Mouse (Mus musculus): ENCODE results near the gene Cnksr2.

The Cnksr2 gene

DNA sequence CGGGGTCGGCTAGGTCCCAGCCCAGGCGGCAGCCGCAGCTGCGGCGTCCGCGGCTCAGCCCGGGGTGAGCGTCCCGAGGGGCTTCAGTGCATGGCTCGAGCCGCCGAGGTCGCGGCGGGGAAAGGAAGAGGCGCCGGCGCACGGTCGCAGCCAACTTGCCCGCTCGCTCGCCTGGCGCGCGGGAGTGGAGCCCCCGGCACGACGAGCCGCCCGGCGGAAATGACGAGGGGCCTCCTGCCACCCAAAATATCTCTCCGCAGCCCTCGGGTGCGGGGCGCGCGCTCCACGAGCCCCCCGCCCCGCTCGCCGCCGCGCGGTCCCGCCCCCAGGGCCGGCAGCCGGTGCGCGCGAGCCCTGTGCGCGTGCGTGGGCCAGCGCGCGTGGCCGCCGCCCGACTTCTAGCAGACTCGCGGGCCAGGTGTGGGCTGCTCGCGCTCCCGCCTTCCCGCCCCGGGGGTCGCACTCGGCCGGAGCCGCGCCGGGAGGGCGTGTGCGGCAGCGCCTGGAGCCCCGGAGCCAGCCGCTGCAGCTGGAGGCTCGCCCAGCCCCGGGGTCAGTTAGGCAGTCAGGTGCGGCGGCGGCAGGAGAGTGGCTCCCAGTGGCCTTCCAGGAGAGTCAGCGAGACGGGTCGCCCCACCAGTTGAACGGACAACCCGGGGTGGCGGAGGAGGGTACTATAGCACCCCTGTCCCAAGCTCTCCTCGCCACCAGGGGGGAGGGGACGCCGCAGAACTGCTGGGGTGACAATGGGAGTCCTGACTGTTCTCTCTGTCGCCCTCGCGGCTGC, at the start of gene Cnksr2:
Gene Cnksr2 (minus strand): TSS at position 238 of the 787 bp plus-strand sequence.
- DNase-seq (ENCODE audit: low spot score) = no peak

- DNase-seq (ENCODE audit: low spot score) = no peak
Measured at GRCm38 (mm10) chrX:158043844-158044140, 698 bp upstream of the Cnksr2 start.

- DNase-seq (ENCODE audit: low spot score) = no peak
Measured at GRCm38 (mm10) chrX:158042255-158043056, 638 bp downstream of the Cnksr2 start.

DNA sequence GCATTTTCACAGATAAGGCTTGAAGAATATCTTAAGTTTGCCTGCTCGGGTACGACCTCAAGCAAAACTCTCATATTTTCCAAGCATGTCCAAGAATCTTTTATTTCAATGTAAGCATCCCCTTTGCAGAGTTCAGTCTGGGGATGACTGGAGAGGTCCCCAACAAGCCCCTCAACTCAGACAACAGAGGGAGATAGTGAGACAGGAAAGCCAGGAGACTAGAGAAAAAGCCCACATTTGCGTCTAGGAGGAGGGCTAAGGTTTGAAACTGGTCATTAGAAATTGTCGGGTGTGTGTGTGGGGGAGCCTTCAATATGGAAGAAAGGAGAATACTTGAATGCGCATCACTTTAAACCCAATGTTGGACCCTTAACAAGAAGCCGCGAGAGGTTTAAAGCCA, 1.4 kb downstream of the Cnksr2 start:
- DNase-seq (ENCODE audit: low spot score) = no peak

- no peak for DNase-seq (ENCODE audit: low spot score)
Measured at GRCm38 (mm10) chrX:157951698-157952097, 91.4 kb downstream of the Cnksr2 start.

DNA sequence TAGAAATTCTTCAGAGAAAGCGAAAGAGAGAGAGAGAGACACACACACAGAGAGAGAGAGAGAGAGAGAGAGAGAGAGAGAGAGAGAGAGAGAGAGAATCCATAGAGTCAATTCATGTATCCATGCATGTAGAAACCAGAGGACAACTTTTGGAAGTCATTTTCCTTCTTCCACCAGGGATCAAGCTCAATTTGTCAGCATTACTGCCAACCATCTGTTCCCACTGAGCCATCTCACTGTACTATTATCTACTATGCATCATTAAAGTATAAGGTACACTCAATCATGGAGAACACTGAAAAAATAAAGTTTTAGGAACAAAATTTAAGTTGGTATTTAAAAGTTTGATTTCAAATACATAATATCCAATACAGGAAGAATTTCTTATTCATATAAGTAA, 93.8 kb downstream of the Cnksr2 start:
- no peak for DNase-seq (ENCODE audit: low spot score)

DNA sequence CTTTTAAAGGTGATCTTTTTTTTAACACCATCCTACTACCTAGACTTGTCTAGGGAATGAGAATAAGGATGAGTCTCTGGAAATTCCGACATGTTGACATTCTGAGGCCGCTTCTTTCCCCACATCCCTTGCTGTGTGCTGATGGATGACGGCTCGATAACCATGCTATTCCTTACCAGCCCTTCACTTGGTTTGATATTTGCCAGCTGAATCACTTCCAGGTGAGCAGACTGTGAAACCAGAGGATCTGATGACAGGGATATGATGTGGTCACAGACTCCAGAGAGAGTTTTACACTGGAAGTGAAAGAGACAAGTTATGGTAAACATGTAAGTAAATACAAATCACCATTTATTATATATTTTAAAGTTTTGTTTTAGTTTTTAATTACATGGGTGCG, 98.0 kb downstream of the Cnksr2 start:
- no peak for DNase-seq (ENCODE audit: low spot score)

DNA sequence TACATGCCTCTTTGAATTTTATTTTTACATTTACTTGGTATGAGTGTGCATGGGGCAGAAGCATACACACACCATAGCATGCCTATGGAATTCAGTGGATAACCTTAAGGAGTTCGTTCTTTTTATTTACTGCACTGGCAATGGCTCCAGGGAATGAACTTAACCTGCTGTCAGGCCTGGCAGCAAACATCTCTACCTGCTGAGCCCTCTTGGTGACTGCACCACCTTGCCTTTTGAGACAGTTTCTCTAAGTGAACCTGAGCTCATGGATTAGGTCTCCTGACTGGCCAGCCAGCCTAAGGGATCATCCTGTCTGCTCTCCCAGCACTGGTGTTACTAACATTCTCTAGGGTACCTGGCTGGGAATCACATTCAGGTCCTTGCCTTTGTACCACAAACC, 106.5 kb downstream of the Cnksr2 start:
- no peak for DNase-seq (ENCODE audit: low spot score)

DNA sequence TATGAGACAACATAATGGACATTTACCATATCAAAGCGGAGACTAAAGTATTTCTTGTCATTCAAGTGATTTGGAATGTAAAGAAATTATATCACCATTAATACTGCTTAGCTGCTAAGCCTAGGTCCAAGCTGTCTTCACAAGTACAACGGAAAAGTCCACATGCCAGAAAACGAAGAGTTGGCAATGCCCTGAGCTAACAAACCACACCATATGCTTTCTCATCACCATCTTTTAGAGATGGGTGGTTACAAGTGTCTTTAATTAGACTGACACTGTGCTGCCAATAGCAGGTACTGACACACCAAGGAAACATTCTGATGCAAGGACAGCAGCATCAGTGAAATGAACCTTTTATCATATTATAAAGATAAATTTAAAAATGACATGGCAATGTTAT, 123.0 kb downstream of the Cnksr2 start:
- DNase-seq (ENCODE audit: low spot score) = no peak

DNA sequence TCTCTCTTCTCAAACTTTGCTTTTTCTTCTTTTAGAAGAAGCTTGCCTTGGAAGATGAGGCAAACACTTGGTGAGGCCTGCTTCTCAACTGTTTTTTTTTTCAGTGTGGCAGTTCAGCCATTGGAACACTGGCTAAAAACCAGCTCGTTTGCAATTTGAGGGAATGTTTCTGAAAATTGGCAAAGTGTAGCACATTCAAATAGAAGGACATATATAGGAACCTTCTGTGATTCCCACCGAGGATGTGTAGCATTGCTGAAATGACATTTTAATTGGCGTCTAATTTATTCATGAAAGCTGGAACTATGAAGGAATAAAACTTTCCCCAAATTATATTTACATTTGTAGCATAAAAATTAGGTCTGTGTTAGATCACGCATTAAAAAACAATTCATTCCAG, 213.1 kb downstream of the Cnksr2 start:
- no peak for DNase-seq (ENCODE audit: low spot score)

DNA sequence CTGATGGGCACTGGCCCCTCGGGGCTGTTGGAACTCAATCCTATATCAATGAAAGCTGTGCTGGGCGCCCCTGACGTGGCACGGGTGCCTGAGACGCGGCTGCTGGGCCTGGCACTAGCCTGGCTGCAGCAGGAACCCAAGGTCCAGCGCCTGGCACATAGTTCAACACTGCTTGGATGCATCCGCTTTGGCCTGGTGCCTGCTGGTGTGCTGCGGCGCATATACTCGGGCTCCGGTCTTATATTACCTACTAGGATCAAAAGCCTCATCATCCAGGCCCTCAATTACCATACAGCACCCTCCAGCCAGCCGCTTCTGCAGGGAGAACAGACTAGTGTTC, 224.2 kb downstream of the Cnksr2 start:
- no peak for DNase-seq (ENCODE audit: low spot score)

DNA sequence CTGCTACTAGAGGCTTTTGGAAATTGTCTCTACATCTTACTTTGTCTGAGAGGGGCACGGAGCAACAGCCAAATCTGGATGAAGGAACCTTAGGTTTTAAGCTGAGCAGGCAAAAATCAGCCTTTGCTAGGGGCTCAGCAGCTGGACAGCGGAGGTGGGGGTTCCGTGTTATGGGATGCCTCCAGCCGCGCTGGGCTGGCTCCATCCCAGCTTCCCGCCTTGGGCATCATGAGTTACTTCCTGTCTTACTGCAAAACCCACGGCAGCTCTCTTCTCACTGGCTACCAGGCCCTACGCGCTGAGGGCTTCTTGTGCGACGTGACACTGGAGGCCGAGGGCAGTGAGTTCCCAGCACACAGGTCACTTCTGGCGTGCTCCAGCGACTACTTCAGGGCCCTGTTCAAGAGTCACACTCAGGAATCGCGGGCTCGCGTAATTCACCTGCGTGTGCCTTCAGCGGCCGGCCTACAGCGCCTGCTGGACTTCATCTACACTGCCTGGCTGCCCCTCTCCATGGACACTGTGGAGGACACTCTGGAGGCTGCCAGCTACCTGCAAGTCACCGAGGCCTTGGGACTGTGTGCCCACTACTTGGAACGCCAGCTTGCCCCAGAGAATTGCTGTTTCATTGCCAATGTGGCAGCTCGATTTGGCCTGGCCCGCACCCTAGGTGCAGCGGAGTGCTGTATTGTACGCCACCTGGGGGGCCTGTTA, 224.7 kb downstream of the Cnksr2 start, which contains the start of gene Klhl34:
Gene Klhl34 (plus strand): TSS at position 229 of the 714 bp plus-strand sequence.
- no peak for DNase-seq (ENCODE audit: low spot score)

- DNase-seq (ENCODE audit: low spot score) = no peak
Measured at GRCm38 (mm10) chrX:157817571-157818206, 225.4 kb downstream of the Cnksr2 start.

DNA sequence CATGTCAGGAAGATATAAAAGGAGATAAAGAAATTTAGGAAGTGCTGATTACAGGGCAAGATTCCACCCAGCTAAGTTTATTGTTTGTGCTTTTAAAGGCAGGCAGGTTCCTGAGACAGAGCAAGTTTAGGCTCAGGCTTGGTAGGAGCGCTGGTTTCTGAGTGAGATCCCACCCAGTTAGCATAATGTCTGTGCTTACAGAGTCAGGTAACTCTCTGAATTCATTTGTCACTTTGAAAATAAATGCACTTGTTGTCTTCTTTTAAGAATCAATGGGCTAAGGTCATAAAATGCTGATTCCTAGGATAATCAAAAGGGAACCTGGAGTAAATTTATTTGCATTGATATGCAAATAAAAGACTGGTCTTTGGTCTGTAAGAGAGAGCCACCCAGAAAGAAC, 233.4 kb downstream of the Cnksr2 start:
- DNase-seq (ENCODE audit: low spot score) = no peak

DNA sequence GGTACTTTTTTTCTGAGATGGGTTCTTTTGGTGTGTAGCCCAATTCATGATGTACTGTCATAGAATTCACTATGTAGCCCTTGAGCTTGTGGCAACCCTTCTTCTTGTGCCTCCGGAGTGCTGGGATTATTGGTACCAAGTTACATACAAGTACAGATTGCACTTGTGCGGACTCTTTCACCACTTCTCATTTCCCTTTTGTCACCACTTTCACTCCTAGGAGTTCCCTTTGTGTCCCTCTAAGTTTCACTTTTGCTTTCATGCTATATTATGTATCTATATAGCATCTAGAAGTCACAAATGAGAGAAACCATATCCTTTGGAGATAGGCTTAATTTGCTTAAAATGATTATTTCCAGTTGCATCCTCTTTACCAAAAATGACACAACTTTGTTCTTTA, 241.4 kb downstream of the Cnksr2 start:
- no peak for DNase-seq (ENCODE audit: low spot score)

Data from T-cell, adult 2 months (primary cell).